Mouse (Mus musculus) ES-E14 (cell line): ENCODE measurements around the gene Sult1a1. TPM values are rescaled to one million over a fixed set of nuclear protein-coding genes. Genes with fewer than 3 reads are reported as not detected.

Experiments used
- DNase-seq: peaks from one replicate; pipeline ENCODE4 v3.0.0-alpha.2; 2013; ENCODE audit warnings: low read depth, low spot score
- H3K27ac ChIP-seq: 2 replicates; pipeline ENCODE4 v1.5.1; 2012; ENCODE audit warnings: low read depth, mild to moderate bottlenecking, low read length, moderate library complexity, mixed read lengths; ENCODE audit not compliant: poor library complexity, insufficient read depth, severe bottlenecking
- H3K36me3 ChIP-seq: 2 replicates; pipeline ENCODE4 v1.6.1; 2012; ENCODE audit warnings: mild to moderate bottlenecking, low read length, moderate library complexity, mixed read lengths; ENCODE audit not compliant: control insufficient read depth, poor library complexity, insufficient read depth, severe bottlenecking
- H3K4me1 ChIP-seq, 2 experiments: fragments of 150-350 bp in 1 of 2; sonication (generic) in 1 of 2; 2 replicates each; pipeline ENCODE4 v1.6.1; 2012; ENCODE audit warnings: low read length in 2 of 2, mild to moderate bottlenecking in 1 of 2, mixed read lengths in 1 of 2; ENCODE audit not compliant: control insufficient read depth in 2 of 2, insufficient read depth in 2 of 2, poor library complexity in 1 of 2
- H3K4me3 ChIP-seq, 2 experiments: fragments of 150-350 bp in 1 of 2; sonication (generic) in 1 of 2; 2 replicates each; pipeline ENCODE4 v1.5.1; 2012; ENCODE audit warnings: low read length in 2 of 2, low read depth in 1 of 2, mild to moderate bottlenecking in 1 of 2, mixed read lengths in 1 of 2; ENCODE audit not compliant: insufficient read depth in 1 of 2, poor library complexity in 1 of 2, severe bottlenecking in 1 of 2
- H3K9ac ChIP-seq: 2 replicates; pipeline ENCODE4 v1.6.1; 2012; ENCODE audit warnings: low read depth, mild to moderate bottlenecking, low read length, mixed read lengths; ENCODE audit not compliant: poor library complexity, insufficient read depth, severe bottlenecking
- H3K9me3 ChIP-seq: fragments of 150-350 bp; sonication (generic); 2 replicates; pipeline ENCODE4 v1.6.1; 2012; ENCODE audit warnings: low read depth, mild to moderate bottlenecking, low read length; ENCODE audit not compliant: control insufficient read depth, insufficient read depth
- CHD2 ChIP-seq: IDR thresholded peaks from 2 replicates; pipeline ENCODE4 v1.6.1; 2014; ENCODE audit warnings: mild to moderate bottlenecking, low read depth, low read length, inconsistent platforms
- HCFC1 ChIP-seq: IDR thresholded peaks from 2 replicates; pipeline ENCODE4 v1.6.1; 2012; ENCODE audit warnings: low read length, inconsistent platforms, borderline replicate concordance; ENCODE audit not compliant: insufficient read depth
- MAFK ChIP-seq: IDR thresholded peaks from 2 replicates; pipeline ENCODE4 v1.6.1; 2014; ENCODE audit warnings: mild to moderate bottlenecking, low read depth, low read length, inconsistent platforms; ENCODE audit not compliant: insufficient read depth
- ZC3H11A ChIP-seq: IDR thresholded peaks from 2 replicates; pipeline ENCODE4 v1.6.1; 2012; ENCODE audit warnings: low read depth, mild to moderate bottlenecking, inconsistent platforms, low read length, borderline replicate concordance
- ZNF384 ChIP-seq: IDR thresholded peaks from 2 replicates; pipeline ENCODE4 v1.6.1; 2012; ENCODE audit warnings: low read depth, low read length, inconsistent platforms
- in situ Hi-C, 2 experiments: fragments of 600-800 bp; cut with MboI; formaldehyde crosslinking; loops; one replicate each; pipeline ENCODE4 v1.15.1; 2025; ENCODE audit warnings: low sequenced_read_pairs in 2 of 2, inconsistent platforms in 1 of 2; ENCODE audit not compliant: unreplicated experiment in 2 of 2
- total RNA-seq: library from RNA; depleted of rRNA; stranded (reverse); fragments of 300-350 nt; gene quantifications from 2 replicates; pipeline ENCODE4 v1.2.3, GENCODE M21; 2012

Gene Sult1a1
- total RNA-seq, 1 experiment, result 0.22 TPM

DNA sequence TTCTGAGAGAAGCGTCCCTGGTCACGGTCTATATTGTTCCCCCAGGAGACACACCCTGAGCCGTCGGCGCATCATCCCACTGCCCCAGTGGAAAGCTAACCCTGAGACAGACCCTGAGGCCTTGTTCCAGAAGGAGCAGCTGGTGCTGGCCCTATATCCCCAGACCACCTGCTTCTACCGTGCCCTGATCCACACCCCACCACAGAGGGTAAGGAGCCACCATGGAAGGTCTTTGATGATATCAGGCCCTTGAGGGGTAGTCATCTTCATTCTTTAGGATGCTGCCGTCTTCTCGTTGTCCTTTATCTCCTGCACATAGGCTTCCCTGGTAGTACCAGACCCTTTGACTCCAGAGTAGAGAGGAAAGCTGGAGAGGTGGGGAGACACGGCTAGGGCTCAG, 4.1 kb downstream of the Sult1a1 start:
- no peak overlapping the region for H3K4me3 ChIP-seq
- H3K9me3 ChIP-seq, result no peaks in the 10 kb centered on the region
- peaks cover 17% of the 10 kb centered on the region for H3K36me3 ChIP-seq
- 0 out of 4 replicates have a peak, but pooled peaks cover 0 to 3% of the 10 kb centered on the region in 2 experiments for H3K4me1 ChIP-seq
- in situ Hi-C loops, result no loop called here
- no peak for DNase-seq
- no peak overlapping the region for H3K9ac ChIP-seq
- TF ChIP-seq CHD2 (no peak), HCFC1 (no peak), ZNF384 (no peak), MAFK (no peak), ZC3H11A (no peak)
- H3K27ac ChIP-seq, result no peak overlapping the region

DNA sequence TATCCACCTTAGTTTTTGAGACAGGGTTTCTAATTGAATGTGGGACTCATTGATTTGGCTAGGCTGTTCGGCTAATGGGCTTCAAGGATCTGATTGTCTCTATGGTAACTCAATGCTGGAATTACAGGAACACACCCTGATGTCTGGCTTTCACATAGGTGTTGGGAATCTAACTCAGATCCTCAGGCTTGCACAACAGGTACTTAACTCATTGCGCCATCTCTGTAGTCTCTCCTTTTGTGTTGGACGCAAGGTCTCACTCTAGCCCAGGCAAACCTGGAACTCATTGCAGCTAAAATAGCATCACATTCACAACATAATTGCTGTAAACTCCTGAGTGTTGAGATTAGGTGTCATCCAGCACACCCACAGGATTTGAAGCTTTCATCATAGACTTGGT, 6.1 kb downstream of the Sult1a1 start:
- no peaks in the 10 kb centered on the region for H3K9me3 ChIP-seq
- H3K9ac ChIP-seq, result no peak overlapping the region
- peaks cover 19% of the 10 kb centered on the region for H3K36me3 ChIP-seq
- H3K4me3 ChIP-seq, result no peak overlapping the region
- DNase-seq, result no peak
- TF ChIP-seq ZC3H11A (no peak), MAFK (no peak), HCFC1 (no peak), ZNF384 (no peak), CHD2 (no peak)
- 0 out of 4 replicates have a peak, but pooled peaks cover 0 to 3% of the 10 kb centered on the region in 2 experiments for H3K4me1 ChIP-seq
- H3K27ac ChIP-seq, result no peak overlapping the region
- in situ Hi-C loops, result no loop called here

DNA sequence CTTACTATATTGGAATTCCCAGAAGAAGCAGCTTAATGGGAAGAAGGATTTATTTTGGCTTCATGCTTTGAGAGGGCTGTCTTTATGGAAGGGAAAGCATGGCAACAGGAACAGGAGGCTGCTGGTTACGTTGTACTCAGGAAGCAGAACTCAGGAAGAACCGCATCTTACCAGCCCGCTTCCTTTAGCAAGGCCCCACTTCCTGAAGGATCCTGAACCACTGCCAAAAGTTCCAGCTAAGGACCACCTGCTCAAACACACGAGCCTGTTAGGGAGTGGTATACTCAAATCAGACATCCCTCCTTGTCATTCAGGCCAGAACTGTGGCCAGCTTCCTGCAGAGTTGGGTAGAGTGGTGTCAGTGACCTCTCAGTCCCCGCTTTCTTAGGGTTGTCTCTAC, 7.8 kb downstream of the Sult1a1 start:
- no peak for DNase-seq
- no peak overlapping the region for H3K27ac ChIP-seq
- in situ Hi-C loops, result no loop called here
- no peak for TF ChIP-seq ZC3H11A
- TF ChIP-seq MAFK, result no peak
- no peak for TF ChIP-seq HCFC1
- TF ChIP-seq CHD2, result no peak
- no peak for TF ChIP-seq ZNF384
- no peak overlapping the region for H3K4me3 ChIP-seq
- H3K9me3 ChIP-seq, result no peaks in the 10 kb centered on the region
- H3K36me3 ChIP-seq, result peaks cover 25% of the 10 kb centered on the region
- H3K4me1 ChIP-seq, result 0 out of 4 replicates have a peak, but pooled peaks cover 0 to 3% of the 10 kb centered on the region in 2 experiments
- no peak overlapping the region for H3K9ac ChIP-seq

DNA sequence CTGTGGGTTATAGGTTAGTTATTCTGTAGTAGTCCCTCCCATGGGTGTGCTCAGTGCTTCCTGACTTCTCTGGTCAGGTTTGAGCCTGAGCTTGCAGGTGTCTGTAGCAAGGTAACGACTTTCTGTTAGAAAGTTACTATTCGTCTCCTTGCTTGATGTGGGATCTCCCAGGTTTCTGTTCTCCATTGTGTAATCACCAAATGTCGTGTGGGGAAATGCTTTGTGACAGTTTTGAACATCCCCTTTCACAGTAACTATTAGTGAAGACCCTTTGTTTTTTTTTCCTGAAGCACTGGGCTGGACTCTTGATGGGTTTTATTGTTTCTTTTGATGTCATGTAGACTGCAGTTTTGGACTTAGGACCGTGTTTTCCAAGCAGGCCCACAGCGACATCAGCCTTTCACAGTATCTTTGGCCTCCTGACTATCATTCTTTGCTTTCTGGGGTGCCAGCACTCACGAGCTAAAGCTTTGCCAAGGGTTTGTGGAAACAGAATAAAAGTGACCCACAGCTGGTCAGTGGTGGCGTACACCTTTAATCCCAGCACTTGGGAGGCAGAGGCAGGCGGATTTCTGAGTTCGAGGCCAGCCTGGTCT, 8.6 kb downstream of the Sult1a1 start:
- Histone ChIP-seq H3K9ac (no peak overlapping the region), H3K9me3 (no peaks in the 10 kb centered on the region), H3K4me1 (0 out of 4 replicates have a peak, but pooled peaks cover 0 to 3% of the 10 kb centered on the region in 2 experiments), H3K36me3 (peaks cover 25% of the 10 kb centered on the region), H3K4me3 (no peak overlapping the region), H3K27ac (no peak overlapping the region)
- TF ChIP-seq ZC3H11A, result no peak
- TF ChIP-seq ZNF384, result no peak
- no peak for TF ChIP-seq CHD2
- no peak for TF ChIP-seq HCFC1
- in situ Hi-C loops, result no loop called here
- no peak for DNase-seq

DNA sequence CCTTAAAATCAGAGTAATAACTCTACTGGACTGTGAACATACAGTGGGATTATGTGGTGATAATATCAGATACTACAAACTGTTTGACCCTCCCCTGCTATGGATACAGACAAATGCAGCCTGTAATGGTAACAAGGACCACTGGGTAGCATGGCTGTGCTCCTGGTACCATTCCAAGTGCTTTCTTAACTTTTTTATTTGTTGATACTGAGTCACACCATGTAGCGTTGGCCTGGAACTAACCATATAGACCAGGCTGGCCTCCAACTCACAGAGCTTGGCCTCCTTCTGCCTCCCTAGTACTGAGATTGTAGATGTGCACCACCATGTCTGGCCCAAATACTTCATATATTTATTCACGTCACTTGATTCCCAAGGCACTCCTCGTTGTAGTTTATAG, 11.0 kb downstream of the Sult1a1 start:
- no peak for DNase-seq
- TF ChIP-seq HCFC1 (no peak), CHD2 (no peak), ZC3H11A (no peak), MAFK (no peak), ZNF384 (no peak)
- Histone ChIP-seq H3K9ac (no peak overlapping the region), H3K9me3 (no peaks in the 10 kb centered on the region), H3K36me3 (peaks cover 11% of the 10 kb centered on the region; the same call in 1 of the 2 replicates), H3K4me1 (no peaks in the 10 kb centered on the region), H3K27ac (no peak overlapping the region), H3K4me3 (no peak overlapping the region)
- in situ Hi-C loops, result no loop called here
